Mouse (Mus musculus): ENCODE results near the gene Sgcg.

DNA sequence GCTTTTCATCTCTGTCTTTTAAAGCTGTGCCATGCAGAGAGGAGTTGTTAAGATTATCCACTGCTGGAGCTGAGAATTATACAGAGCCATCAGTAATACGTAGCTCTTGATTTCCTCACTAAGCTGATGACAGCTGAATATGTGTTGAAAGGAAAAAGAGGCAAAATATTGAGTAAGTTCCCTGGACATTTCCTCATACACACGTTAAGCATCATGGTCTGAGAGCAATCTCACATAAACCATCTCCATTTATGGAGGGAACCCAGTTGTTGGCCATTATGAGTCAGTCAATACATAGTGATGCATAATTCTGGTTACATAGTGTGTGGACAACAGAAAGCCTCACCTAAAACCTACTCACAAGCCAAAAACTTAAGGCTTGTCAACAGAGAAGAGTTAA is 44.1 kb upstream of the Sgcg start:
- TF ChIP-seq CTCF (IDR thresholded peaks at IDR 0.05; ENCODE audit: control insufficient read depth, insufficient read depth, insufficient replicate concordance, low read depth, low read length) (no peak), POLR2A (IDR thresholded peaks at IDR 0.05; ENCODE audit: control insufficient read depth, low read depth, low read length) (no peak)

All from testis, adult 2 months (tissue).